Mouse (Mus musculus) olfactory bulb, adult 2 months (tissue): Measurements from ENCODE around the gene Gtf2a1.

Source experiments
- CTCF ChIP-seq: fragments of 200-500 bp; IDR thresholded peaks from 2 replicates; pipeline ENCODE4 v1.5.1; 2012; ENCODE audit warnings: low read depth, mild to moderate bottlenecking, low read length, moderate library complexity; ENCODE audit not compliant: insufficient read depth
- POLR2A ChIP-seq: fragments of 200-500 bp; IDR thresholded peaks from 2 replicates; pipeline ENCODE4 v1.6.1; 2012; ENCODE audit warnings: mild to moderate bottlenecking, low read depth, low read length, moderate library complexity; ENCODE audit not compliant: insufficient read depth

DNA sequence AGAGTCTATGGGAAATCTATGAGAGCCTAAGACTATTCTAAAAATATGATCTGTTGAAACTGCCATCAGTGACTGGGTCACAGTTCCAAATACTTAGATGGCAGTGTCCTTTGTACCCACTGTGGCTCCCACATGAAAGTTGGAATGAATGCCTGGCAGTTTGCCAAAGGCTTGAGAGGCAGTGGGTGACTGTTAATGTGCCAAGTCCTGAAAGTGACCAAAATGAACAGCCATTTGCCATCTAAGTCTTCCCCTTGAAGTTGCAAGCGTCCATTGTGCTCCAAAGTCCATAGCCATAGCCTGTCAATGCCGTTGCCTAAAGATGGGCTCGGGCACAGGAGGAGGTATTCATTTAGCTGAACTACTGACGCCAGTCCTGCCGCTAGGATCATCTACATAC is 19.1 kb upstream of the Gtf2a1 start:
- TF ChIP-seq CTCF (no peak), POLR2A (no peak)
